Mouse (Mus musculus): ENCODE measurements around the gene Dcst1.

Gene Dcst1

DNA sequence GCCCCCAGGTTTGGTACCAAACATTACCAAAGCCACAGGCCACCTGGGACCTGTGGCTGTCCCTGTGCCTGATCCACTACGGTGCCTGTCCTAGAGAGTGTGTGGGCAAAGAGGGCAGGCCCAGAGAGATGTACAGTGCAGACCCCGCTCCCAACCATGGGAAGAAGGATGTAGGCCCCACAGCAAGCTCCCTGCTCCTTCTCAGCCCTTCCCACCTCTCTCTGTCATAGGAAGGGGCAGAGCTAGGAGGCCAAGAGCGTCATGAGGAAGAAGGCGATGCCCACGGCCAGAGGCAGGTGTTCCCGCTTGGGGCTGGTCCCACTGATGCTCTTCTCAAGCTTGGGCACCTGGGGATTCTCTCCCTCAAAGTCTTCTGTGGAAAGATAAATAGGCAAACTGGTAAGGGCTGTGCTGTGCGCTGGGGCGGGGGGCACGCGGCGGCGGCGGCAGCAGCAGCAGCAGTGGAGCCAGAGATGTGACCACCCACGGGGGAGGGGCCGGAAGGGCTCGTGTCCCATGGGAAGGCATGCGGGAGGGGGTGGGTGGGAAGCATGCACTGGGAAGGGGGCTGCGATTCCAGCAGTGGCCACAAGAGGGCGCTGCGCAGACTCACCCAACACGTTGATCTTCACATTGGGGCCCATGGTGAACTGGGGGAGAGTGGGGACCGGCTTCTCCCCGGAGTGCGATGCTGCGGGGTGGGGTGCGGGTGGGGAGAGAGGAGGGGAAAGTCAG lies 49.7 kb downstream of the Dcst1 start:
- no peak for DNase-seq (ENCODE audit: low read depth, low spot score)

DNA sequence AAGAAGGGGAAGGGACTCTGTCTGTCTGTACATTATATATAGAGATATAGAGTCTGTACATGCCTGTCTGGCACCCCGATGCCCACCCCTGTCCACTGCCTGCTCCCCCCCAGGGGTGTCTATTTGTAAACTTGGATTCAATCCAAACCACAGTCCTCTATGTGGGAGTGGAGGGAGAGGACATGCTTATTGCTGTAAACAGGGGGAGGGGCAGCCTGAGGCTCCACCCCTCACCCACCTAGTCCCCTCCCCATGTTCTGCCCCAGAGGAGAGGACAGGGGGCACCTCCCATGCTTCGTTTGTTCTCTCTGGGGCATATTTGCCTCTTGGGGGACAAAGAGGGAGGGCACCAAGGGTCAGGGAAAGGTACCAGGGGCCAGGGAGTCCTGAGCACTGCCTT lies 50.3 kb downstream of the Dcst1 start:
- no peak for DNase-seq (ENCODE audit: low read depth, low spot score)

DNA sequence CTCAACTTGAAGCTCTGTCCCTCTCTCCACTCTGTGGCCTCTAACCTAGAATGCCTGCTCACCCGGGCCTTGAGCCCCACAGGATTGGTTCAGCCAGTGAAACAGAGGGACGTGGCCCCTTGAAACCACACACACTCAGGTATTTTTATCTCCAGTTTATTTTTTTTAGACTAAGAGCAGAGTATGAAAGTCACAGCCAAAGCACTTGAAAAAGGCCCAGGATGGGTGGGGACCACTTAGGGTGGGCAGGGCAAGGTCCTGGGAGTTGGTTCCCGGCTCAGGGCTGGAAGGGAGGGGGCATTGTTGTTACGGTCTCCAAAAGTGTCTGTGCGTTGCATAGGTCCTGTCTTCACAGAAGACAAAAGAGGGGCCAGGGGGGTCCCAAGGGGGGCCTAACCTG lies 50.7 kb downstream of the Dcst1 start:
- no peak for DNase-seq (ENCODE audit: low read depth, low spot score)

DNA sequence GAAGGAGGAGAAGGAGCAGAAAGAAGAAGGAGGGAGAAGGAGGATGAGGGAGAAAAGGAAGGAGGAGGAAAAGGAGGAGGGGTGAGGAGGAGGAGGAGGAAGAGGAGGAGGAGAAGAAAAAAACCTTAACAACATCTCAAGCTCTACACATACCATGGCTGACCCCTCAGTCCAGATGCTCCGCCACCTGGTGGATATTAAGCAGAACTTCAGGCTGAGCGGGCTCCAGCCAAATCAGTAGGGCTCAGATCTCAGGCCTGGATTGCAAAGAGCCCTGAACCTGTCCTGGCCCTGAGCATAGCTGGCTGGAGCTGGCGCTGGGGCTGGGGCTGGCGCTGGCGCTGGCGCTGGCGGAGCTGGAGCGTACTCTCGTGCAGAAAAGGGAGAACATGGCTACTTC lies 57.0 kb downstream of the Dcst1 start:
- no peak for DNase-seq (ENCODE audit: low read depth, low spot score)

DNA sequence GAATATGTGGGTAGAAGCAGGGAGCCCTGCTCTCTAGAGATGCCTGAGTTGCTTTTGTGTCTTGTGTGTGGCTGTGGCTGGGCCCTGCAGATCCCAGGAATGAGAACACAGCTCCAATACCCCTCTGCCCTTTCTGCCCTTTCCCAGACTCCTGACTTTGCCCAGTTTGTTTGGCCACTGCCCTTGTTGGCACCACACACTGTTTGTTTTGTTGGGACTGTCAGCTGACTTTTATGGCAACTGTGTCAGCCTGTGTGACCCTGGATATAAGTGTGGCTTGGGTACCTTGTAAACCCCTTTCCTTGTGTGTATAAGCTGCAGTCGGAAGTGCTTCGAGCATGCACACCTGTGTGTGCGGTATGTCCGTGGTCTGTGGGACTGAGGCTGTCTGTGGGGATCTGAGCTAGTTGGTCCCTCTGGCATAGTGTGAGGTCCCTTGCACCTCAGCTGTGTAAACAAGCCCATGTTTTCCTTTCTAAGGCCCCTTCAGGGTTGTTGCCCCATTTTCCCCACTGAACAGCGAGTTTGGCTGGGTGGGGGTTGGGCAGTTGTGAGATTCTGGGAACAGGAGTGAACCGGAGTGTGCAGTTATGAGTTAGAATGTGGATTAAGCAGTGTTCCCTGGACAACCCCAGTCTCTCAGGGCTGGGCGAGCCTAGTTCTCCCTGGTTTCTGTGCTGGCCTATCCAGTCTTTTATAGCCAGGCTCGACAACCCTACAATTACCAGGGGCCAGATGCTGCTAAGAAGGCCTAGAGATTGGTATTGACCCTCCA lies 59.3 kb downstream of the Dcst1 start:
- DNase-seq (ENCODE audit: low read depth, low spot score): no peak

DNA sequence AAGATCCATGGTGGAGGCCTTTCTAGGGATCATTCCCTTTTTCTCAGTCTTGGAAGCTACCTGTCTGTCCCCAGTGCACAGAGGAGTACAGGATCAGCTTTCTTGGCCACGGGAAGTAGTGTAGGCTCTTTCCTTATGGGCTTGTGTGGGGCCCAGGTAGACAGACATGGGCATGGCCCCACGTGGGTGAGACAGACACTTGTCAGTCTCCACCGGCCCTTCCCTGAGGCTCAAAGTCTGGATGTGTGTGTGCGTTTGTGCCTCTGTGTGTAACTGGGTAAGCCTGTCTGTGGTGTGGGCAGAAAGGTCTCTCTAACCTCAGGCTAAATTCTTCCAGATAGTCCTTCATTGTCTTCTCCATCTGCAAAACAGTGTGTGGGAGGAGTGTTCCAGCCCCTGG lies 59.9 kb downstream of the Dcst1 start:
- DNase-seq (ENCODE audit: low read depth, low spot score): no peak

DNA sequence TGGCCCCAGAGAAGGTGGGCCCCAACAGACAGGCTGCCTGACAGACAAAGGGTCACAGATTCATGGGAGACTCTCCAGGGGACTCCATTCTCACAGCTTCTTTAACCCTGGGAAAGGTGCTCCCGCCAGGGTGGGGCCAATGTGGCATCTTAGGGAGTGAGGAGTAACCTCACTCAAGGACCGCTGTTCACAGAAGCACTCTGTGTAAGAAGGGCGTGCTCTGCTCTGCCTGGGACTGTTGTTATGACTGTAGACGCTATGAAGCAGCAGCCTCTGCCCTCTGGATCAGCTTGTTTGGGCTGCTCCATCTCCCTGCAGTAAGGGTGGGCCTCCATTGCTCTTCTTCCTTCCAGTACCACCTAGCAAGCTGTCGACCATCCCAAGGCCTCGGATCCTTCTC lies 60.6 kb downstream of the Dcst1 start:
- no peak for DNase-seq (ENCODE audit: low read depth, low spot score)

DNA sequence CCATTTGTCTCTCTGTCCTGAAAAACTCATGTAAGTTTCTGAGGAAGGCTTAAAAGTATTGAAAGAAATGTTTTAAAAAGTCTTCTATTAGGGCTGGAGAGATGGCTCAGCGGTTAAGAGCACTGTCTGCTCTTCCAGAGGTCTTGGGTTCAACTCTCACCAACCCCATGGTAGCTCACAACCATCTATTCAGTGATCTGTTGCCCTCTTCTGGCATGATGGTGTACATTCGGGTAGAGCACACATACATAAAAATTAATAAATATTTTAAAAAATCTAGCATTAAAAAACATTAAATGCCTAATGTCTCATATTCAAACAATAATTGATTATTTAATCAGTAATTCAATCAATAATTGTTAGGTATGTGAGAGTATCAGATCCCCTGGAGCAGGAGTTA lies 64.5 kb downstream of the Dcst1 start:
- no peak for DNase-seq (ENCODE audit: low read depth, low spot score)
